Mouse (Mus musculus): ENCODE results near the gene Rad9b.

Rad9b gene

GRCm38 (mm10) chr5:122312942-122313684 is 40.9 kb downstream of the Rad9b start:
- DNase-seq (ENCODE audit: low read depth): no peak

GRCm38 (mm10) chr5:122312346-122312745 is 41.7 kb downstream of the Rad9b start:
- no peak for DNase-seq (ENCODE audit: low read depth)

- DNase-seq (ENCODE audit: low read depth): no peak
Measured at GRCm38 (mm10) chr5:122311692-122312091, 42.3 kb downstream of the Rad9b start.

GRCm38 (mm10) chr5:122310699-122311098 is 43.3 kb downstream of the Rad9b start:
- no peak for DNase-seq (ENCODE audit: low read depth)

- no peak for DNase-seq (ENCODE audit: low read depth)
Measured at GRCm38 (mm10) chr5:122306536-122306935, 47.5 kb downstream of the Rad9b start.

- no peak for DNase-seq (ENCODE audit: low read depth)
Measured at GRCm38 (mm10) chr5:122305472-122305871, 48.6 kb downstream of the Rad9b start.

- no peak for DNase-seq (ENCODE audit: low read depth)
Measured at GRCm38 (mm10) chr5:122304541-122304940, 49.5 kb downstream of the Rad9b start.

- DNase-seq (ENCODE audit: low read depth): no peak
Measured at GRCm38 (mm10) chr5:122303937-122304336, 50.1 kb downstream of the Rad9b start.

- DNase-seq (ENCODE audit: low read depth): no peak
Measured at GRCm38 (mm10) chr5:122302810-122303745, 51.0 kb downstream of the Rad9b start.

- no peak for DNase-seq (ENCODE audit: low read depth)
Measured at GRCm38 (mm10) chr5:122300071-122300518, 53.9 kb downstream of the Rad9b start.

GRCm38 (mm10) chr5:122295113-122295935 is 58.7 kb downstream of the Rad9b start:
- no peak for DNase-seq (ENCODE audit: low read depth)

- DNase-seq (ENCODE audit: low read depth): no peak
Measured at GRCm38 (mm10) chr5:122294219-122294735, 59.8 kb downstream of the Rad9b start.

GRCm38 (mm10) chr5:122293131-122293530 is 60.9 kb downstream of the Rad9b start:
- no peak for DNase-seq (ENCODE audit: low read depth)

- no peak for DNase-seq (ENCODE audit: low read depth)
Measured at GRCm38 (mm10) chr5:122291553-122292339, 62.3 kb downstream of the Rad9b start.

GRCm38 (mm10) chr5:122291149-122291548 is 62.9 kb downstream of the Rad9b start:
- no peak for DNase-seq (ENCODE audit: low read depth)

GRCm38 (mm10) chr5:122288147-122288811 is 65.8 kb downstream of the Rad9b start:
- DNase-seq (ENCODE audit: low read depth): no peak

- no peak for DNase-seq (ENCODE audit: low read depth)
Measured at GRCm38 (mm10) chr5:122287026-122287425, 67.0 kb downstream of the Rad9b start.

- DNase-seq (ENCODE audit: low read depth): no peak
Measured at GRCm38 (mm10) chr5:122286191-122286590, 67.8 kb downstream of the Rad9b start.

- no peak for DNase-seq (ENCODE audit: low read depth)
Measured at GRCm38 (mm10) chr5:122285767-122286150, 68.3 kb downstream of the Rad9b start.

GRCm38 (mm10) chr5:122285029-122285766 is 68.8 kb downstream of the Rad9b start:
- DNase-seq (ENCODE audit: low read depth): no peak
